Mouse (Mus musculus) heart, postnatal 0 days (tissue): ENCODE measurements at regions not wholly inside any gene's neighbourhood (a gene's known extent, or its start where the extent isn't known, plus 50 kb on each side); places are given as distances from the start of the nearest gene placed in this dataset.

Experiments used
- CTCF ChIP-seq: IDR thresholded peaks from 2 replicates; pipeline ENCODE4 v1.5.1; 2016; ENCODE audit warnings: antibody characterized with exemption, control low read depth, low read depth
- EP300 ChIP-seq: IDR thresholded peaks from 2 replicates; pipeline ENCODE4 v1.6.1; 2016; ENCODE audit warnings: antibody characterized with exemption, low read depth

DNA sequence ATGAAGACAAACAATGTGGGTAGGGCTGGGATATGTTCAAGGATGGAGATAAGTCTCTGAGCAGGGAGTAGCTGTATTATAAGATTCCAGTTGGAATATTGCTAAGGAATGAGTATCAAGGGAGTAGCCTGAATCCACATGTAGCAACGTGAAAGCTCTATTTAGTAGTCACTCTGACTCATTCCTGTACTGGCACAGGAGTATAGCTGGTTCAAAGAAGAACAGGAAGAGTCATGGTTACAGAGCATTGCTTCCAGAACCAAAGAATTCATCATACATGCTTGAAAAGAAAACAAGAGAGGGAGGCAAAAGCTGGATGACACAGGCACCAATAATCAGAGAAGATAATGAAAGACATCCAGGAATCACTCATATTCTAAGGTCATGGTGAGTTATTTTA is 500.6 kb upstream of the N6amt1 start:
- TF ChIP-seq CTCF, result no peak
- TF ChIP-seq EP300, result no peak
